Mouse (Mus musculus) retina, adult 2 months (tissue): ENCODE data around the gene Cage1.

Experiments
- DNase-seq: peaks from one replicate; pipeline ENCODE4 v3.0.0-alpha.2; 2012; ENCODE audit warnings: low read depth, low spot score

Gene Cage1

DNA sequence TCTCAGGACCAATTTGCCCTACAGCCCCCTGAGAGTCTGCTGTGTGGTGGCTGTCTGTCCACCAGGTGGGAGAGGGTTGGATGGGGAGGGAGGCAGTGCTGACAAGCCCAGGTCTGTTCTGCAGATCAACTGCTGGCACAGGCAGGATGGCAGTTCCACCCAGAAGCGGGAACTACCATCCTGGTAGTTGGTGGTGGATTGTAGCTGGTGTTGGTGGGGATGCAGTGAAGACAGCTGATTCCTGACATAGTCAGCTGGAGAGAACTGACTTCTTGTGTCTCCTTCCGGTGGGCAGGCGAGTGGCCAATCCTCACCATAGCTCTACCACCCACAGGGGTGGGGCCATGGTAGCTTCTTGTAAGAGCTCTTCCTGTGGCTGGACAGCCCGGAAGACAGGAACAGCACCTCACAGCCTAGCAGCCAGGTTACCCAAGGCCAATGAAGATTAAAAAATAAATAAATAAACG lies 26.4 kb downstream of the Cage1 start:
- DNase-seq, result no peak

DNA sequence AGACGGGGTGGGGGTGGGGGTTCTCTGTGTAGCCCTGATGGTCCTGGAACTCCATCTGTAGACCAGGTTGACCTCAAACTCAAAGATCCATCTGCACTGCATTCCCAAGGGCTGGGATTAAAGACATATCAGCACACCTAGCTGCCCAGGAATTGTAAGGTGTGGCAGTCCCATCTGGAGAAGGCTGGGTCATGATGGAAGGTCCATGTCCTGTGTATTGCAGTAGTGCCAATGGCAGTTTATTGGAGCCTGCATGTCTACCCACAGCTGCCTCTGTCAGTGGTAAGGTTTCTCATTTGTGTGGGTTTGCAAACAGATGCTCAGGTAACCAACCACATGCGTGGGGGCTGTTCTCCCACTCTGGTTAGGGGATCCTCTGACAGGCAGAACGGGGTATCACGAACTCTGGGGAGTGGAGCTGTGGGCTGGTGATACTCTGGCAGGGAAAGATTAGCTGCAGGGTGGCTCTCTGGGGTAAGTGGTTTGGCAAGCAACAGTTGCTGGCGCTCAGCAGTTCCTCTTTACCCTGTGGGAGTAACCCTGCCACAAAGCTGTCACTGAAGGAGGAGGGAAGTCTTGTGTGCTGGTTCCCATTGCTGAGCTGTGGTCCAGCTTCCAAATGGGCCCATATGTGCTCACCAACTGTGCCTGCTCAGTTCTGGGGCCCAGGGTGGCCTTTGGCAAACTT lies 27.0 kb downstream of the Cage1 start:
- DNase-seq, result no peak

DNA sequence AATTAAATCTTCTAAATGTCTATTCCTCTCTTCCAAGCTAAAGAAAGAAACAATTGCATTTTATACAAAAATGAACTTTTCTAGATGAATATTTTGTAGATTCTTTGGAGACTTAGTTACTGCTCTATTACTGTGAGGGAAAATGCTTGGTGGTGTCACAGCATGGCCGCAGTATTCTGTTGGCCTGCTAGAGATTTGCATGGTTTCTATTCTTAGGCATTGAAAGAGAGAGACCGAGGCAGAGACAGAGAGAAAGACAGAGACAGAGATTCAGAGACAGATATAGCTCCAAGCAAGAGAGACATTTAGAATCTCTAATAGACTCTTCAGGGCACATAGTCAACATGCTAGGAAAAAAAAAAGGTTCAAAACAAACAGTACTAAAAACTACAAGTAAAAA lies 28.9 kb downstream of the Cage1 start:
- DNase-seq, result no peak

GRCm38 (mm10) chr13:38002461-38002860 lies 34.4 kb downstream of the Cage1 start:
- DNase-seq, result no peak

DNA sequence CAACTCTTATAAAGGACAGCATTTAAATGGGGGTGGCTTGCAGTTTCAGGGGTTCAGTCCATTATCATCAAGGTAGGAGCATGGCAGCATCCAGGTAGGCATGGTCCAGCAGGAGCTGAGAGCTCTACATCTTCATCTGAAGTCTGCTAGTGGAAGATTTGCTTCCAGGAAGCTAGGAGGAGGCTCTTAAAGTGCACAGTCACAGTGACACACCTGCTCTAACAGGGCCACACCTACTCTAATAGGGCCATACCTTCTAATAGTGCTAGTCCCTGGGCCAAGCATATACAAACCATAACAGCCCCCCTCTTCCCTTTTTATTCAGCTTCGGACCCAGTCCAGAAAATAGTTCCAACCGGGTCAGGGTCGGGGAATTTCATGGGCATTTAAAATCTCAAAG lies 37.2 kb downstream of the Cage1 start:
- no peak for DNase-seq

DNA sequence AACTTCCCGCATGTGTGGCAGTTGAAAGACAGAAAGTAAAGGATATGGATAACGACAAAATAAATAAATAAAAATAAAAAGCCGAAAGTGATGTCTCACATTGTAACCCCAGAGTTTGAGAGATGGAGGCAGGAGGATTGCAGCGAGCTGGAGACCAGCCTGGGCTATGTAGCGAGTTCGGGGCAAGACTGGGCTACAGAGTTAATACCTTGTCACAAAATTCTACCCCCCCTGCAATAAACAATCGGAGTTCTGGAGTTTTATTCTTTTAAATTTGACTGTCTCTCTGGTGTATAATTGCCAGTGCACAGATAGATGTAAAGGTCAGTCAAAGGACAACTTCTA lies 42.5 kb downstream of the Cage1 start:
- no peak for DNase-seq

DNA sequence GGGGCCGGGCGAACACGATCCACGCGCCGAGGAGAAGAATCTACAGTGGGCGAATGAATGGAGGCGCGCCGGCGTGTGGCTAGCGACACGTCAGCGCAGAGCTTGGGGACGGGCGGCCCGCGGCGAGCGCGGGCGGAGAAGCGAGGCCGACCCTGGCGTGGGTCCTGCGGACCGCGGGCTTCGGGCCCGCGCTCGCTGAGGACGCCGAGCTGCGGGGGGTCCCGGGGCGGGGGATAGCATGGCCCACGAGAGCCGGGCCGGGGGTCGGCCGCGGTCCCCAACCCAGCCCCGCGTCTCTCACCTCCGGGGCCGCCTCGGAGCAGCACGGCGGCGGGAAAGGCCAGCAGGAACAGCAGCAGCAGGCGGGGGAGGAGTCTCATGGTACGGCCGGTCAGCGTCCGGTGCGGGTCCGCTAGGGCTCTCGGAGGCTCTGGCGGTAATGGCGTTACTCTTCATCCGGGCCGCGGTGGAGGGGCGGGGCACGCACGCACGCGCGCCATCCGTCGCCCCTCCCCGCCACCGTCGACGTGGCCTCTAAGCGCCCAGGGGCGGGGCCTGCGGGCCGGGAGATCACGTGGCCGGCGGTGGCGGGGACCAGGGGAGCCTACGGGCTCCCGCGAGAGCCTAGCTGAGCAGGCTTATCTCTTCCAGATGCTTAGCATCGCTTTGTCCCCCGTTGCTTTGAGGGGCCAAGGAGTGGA lies 43.0 kb downstream of the Cage1 start, which contains the start of gene Ssr1:
Gene Ssr1, minus strand, starts transcription at position 514 of the 701 bp plus-strand sequence.
- DNase-seq, result peak; percentile 90

DNA sequence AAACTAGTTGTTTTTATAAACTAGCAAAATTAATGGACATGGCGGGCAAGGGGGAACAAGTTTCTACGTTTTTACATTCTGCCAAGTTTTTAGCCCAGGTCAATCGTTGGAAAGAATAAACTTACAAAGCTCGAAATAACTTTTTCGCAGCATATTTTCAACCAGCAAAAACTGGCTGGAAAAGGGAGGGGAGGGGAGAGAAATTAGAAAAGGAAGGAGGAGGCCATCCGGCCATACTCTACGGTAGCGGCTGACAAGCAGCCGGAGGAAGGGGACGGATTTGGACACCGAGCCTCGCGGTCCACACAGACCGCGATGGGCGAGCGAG lies 43.5 kb downstream of the Cage1 start:
- DNase-seq, result no peak

- DNase-seq, result no peak
These were observed 44.1 kb downstream of the Cage1 start for GRCm38 (mm10) chr13:37992638-37993371.

- no peak for DNase-seq
These were observed 47.2 kb downstream of the Cage1 start for GRCm38 (mm10) chr13:37989701-37990100.

DNA sequence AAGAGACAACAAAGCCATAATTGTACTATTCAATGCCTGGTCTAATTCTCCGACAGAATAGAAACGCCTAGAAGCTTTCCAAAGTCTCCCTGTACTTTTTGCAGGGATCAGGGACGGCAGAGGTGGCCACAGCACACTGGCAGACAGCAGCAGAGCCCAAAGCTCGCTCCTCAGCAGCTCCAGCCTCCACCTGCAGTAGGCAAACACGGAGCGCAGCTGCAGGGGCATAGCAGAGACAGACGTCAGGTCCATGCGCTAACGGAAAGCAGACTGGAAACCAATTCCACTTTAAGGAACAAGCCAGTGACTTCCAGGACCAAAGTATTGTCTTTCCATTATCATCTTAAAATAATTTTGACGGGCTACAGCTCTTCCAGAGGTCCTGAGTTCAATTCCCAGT lies 50.7 kb downstream of the Cage1 start:
- no peak for DNase-seq

DNA sequence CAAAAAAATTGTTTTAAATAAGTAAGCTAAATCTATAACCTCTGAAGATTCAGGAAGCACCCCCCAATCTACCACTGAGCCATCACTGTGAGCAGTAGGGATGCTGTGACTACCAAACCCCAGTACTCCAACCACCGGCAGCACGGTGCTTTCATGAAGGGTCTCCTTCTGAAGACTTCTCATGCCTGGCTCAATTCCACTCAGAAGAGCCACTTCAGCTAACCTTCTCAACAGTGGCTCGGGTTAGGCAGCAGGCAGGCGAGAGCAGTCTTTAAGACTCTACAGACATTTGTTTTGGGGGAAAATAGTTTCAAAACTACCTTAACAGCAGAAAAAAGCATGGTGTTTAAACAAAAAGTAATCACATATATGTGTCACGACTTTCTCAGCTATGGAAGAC lies 55.8 kb downstream of the Cage1 start:
- DNase-seq, result no peak

- no peak for DNase-seq
These were observed 56.5 kb downstream of the Cage1 start for GRCm38 (mm10) chr13:37980346-37980745.

- no peak for DNase-seq
These were observed 57.4 kb downstream of the Cage1 start for GRCm38 (mm10) chr13:37979506-37979905.

DNA sequence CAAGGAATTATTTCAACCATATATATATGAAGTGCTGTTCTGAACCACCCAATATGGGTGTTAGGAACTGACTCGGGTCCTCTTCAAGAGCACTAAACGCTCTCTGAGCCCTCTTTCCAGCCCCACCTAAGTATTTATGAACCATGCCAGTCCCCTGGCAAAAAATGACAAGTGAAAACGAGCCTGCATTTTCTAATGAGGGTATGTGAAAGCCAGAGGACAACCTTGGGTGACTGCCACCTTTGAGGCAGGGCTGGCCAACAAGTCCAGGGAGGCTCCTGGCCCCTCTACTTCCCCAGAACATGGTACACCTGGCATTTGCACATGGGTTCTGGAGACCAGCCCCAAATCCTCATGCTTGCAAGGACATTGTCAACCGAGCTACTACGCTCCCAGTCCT lies 62.1 kb downstream of the Cage1 start:
- no peak for DNase-seq

- DNase-seq, result no peak
These were observed 62.8 kb downstream of the Cage1 start for GRCm38 (mm10) chr13:37974036-37974435.

DNA sequence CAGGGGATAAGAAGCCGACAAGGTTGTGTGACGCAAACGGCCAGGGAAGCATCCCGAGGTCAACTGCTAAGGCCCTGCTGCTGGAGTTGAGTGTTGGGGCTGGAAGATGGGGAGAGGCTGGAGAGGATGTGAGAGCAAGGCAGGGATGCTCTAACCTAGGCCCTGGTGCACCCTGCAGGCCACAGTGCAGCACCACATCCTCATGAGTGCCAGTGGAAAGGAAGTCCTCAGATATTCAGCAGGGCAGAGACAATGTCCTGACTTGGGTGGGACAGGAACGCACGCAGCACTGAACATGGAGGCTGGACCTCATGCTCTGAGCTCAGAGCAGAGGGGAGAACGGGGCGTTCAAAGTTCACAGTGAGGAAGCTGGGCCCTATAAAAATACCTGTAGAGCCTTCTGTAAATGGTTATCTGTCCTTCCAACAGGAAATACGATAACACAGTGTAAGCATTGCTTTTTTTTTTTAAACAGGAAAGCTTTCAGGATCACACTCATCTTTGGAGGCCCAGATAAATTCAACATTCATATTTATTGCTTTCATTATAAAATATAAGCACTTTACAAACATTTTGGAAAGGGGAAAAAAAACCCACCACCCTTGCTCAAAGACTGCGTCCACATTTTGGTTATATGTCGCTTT lies 65.9 kb downstream of the Cage1 start:
- no peak for DNase-seq

DNA sequence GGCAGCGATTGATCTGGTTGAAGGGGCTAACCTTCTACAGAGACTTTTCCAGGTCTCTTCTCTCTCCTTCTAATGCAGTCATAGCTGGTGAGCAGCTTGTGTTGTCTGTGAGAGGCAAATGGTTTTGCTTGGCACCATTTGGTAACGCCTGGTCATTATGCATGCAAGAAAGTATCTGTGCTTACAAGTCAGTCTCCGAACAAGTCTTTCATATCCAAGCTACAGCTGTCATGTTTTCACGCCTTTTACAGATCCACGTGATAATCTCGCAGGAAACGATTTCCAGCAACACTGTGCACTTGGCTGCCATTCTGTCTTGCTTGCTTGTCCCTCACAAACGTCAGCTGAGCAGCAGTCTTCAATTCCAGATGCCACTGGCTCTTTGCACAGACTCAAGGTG lies 66.9 kb downstream of the Cage1 start:
- DNase-seq, result no peak

DNA sequence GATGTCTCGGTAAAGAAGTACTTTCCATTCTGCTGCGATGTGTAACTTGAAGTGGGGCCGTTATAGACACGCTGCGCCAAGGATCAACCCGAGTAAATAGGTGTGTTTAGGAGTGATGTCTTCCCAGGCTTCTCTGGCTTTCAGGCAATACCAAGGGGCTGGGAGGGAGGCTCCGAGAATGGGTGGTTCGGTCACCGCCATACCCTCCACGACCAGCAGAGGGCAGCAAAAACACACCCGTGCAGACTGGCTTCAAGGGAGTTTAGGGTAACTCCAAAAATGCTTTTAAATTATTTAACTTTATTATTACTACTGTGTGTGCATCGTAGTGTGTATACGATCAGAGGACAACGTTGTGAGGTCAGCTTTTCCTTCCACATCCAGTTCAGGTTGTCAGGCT lies 67.5 kb downstream of the Cage1 start:
- DNase-seq, result peak; percentile 32

DNA sequence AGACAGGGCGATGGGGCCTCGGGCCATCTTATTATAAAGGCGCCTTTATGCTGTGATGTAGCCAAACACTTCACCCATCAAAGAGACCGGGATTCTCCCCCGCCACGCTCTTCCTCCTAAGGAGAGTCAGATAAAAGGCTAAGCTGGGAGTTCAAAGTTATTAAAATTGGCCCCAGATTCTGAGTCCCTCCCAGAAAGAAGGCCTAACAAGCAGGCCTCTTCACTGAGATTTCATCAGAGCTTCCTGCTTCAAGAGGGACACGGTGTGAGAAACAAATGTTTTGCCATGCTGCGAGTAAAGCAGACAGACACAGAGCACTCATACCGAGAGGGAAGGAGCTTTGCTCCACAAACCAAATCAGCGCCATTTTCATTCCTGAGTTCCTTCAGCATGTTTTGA lies 69.3 kb downstream of the Cage1 start:
- DNase-seq, result no peak

DNA sequence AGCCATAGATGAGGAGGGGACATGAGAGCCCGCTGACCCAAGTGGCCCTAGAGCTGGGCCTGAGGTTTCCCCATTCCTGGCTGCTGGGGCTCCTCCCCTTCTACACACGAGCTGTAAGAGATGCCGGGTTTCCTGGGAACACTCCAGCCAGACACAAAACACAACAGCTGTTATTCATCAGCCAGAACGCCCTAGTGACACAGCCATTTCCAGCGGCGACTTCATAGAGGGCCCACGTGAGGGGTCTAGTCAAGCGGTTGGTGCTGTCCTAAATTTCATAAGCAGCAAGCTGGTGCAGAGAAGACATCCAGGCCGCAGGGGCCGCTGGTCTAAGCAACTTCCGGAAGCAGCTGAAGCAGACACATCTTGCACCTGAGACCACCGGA lies 69.8 kb downstream of the Cage1 start:
- no peak for DNase-seq

GRCm38 (mm10) chr13:37966256-37967051 lies 70.4 kb downstream of the Cage1 start:
- DNase-seq, result no peak
